Mouse (Mus musculus): ENCODE results near the gene 1700003E16Rik.

- TF ChIP-seq POLR2A (IDR thresholded peaks at IDR 0.05; ENCODE audit: insufficient read depth, low read depth, low read length) (no peak), CTCF (IDR thresholded peaks at IDR 0.05; ENCODE audit: insufficient read depth, low read depth, low read length) (no peak)
Observed at GRCm38 (mm10) chr6:83186946-83187345, 30.7 kb downstream of the 1700003E16Rik start.

All from olfactory bulb, adult 2 months (tissue).